Mouse (Mus musculus) spleen, adult 2 months (tissue): ENCODE measurements around the gene Gm11020.

Source experiments
- CTCF ChIP-seq: fragments of 200-500 bp; IDR thresholded peaks from 2 replicates; pipeline ENCODE4 v1.5.1; 2011; ENCODE audit warnings: mild to moderate bottlenecking, inconsistent platforms; ENCODE audit not compliant: insufficient read depth, insufficient read length, insufficient replicate concordance; ENCODE audit errors: extremely low read depth
- POLR2A ChIP-seq: fragments of 200-500 bp; IDR thresholded peaks from 2 replicates; pipeline ENCODE4 v1.6.1; 2011; ENCODE audit warnings: low read depth, low read length, inconsistent platforms

- TF ChIP-seq CTCF (no peak), POLR2A (no peak)
Measured at GRCm38 (mm10) chr8:104370071-104370470, 48.7 kb downstream of the Gm11020 start.
